Mouse (Mus musculus) stomach, postnatal 0 days (tissue): ENCODE results near the gene Epha10.

Source experiments
- CTCF ChIP-seq: IDR thresholded peaks from 2 replicates; pipeline ENCODE4 v1.5.1; 2016; ENCODE audit warnings: antibody characterized with exemption, low read depth, mild to moderate bottlenecking, moderate library complexity
- EP300 ChIP-seq: optimal IDR thresholded peaks from 2 replicates; pipeline ENCODE3; 2016; ENCODE audit warnings: antibody characterized with exemption

- TF ChIP-seq CTCF (no peak), EP300 (no peak)
Measured at GRCm38 (mm10) chr4:124832796-124833195, 47.9 kb upstream of the Epha10 start.
